Mouse (Mus musculus): ENCODE results near the gene Pde7b. TPM values are rescaled to one million over a fixed set of nuclear protein-coding genes. Genes with fewer than 3 reads are reported as not detected.

Pde7b gene
- polyA plus RNA-seq, 1 experiment from 2014 or later = 2.3 TPM

DNA sequence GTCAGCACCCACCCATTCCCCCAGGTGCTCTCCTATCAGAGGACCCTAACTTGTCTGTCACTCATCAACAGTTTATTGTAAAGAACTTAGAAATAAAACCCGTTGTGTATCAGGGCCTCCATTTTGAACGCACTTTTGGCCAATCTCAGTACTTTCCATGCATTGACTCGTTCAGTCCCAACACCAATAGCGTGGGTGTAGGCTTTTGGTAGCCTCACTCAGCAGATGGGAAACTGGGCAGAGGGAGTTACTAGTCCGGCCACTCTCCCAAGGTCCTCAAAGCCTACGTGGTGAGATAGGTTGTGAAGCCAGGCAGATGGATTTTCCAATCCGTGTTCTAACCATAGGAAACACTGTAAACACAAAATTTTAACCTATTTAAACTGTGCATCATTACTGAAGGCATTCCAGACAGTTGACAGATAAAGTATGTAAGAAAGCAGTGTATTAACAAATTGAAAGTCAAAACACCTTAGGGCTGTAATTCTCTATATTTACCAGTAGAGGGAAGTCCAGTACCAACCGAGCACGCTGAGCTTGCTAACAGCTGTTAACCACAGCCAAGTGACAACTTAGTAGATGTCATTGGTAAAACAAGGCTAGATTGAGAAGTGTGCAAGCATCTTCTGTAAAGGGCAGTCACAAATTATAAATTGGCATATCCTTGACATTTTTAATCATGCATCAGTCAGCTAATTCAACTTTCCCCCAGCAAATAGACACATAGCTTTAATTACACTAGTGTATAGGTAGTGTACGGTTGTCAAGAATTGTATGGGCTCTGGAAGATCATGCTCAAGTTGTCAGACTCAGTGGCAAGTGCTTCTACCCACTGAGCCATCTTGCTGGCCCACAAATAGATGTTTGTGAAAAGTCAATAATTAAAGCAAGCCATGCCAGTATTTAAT lies 363.1 kb downstream of the Pde7b start:
- H3K4me3 ChIP-seq (ENCODE audit: low read depth, low read length) = no peak overlapping the region
- no peak overlapping the region for H3K4me2 ChIP-seq (replicated peaks; ENCODE audit: low read depth)
- DNase-seq (ENCODE audit: low spot score) = no peak
- no peaks in the 10 kb centered on the region for H3K9me3 ChIP-seq (ENCODE audit: control insufficient read depth, low read length)
- H3K27me3 ChIP-seq (ENCODE audit: control insufficient read depth, insufficient read depth, low read length) = no peaks in the 10 kb centered on the region
- no peaks in the 10 kb centered on the region for H3K36me3 ChIP-seq (ENCODE audit: control insufficient read depth, insufficient read depth, low read length)
- TF ChIP-seq EP300 (optimal IDR thresholded peaks at IDR 0.05) = no peak
- TF ChIP-seq CTCF (IDR thresholded peaks at IDR 0.05; ENCODE audit: low read depth) = peak; percentile 92
- WGBS = 60% methylated on average over 10 of the region's 10 CpGs
- H3K4me1 ChIP-seq (replicated peaks; ENCODE audit: control insufficient read depth, insufficient read depth) = no peaks in the 10 kb centered on the region
- no peak overlapping the region for H3K9ac ChIP-seq (ENCODE audit: low read length)
- H3K27ac ChIP-seq (replicated peaks) = no peak overlapping the region
- ATAC-seq (ENCODE audit: low FRiP score, low TSS enrichment) = peak; percentile 40; the same call in 1 of the 2 replicates

- WGBS = 90% methylated on average over 2 of the region's 2 CpGs
- Histone ChIP-seq H3K9me3 (ENCODE audit: control insufficient read depth, low read length) (no peaks in the 10 kb centered on the region), H3K4me3 (ENCODE audit: low read depth, low read length) (no peak overlapping the region), H3K36me3 (ENCODE audit: control insufficient read depth, insufficient read depth, low read length) (peaks cover 10% of the 10 kb centered on the region), H3K27ac (replicated peaks) (no peak overlapping the region), H3K9ac (ENCODE audit: low read length) (no peak overlapping the region), H3K4me1 (replicated peaks; ENCODE audit: control insufficient read depth, insufficient read depth) (no peaks in the 10 kb centered on the region), H3K27me3 (ENCODE audit: control insufficient read depth, insufficient read depth, low read length) (no peaks in the 10 kb centered on the region), H3K4me2 (replicated peaks; ENCODE audit: low read depth) (no peak overlapping the region)
- no peak for DNase-seq (ENCODE audit: low spot score)
- ATAC-seq (ENCODE audit: low FRiP score, low TSS enrichment) = no peak
- TF ChIP-seq CTCF (IDR thresholded peaks at IDR 0.05; ENCODE audit: low read depth) (no peak), EP300 (optimal IDR thresholded peaks at IDR 0.05) (no peak)
Measured at GRCm38 (mm10) chr10:20348894-20349293, 376.0 kb downstream of the Pde7b start.

Other genes starting within 250 kb of the Pde7b start
- gene Ahi1, start 227.5 kb upstream of the Pde7b start, polyA plus RNA-seq (2015; fragmentation: Nextera tagmentation; extraction: Ambion mirVana) = 4.2 and 4.5 TPM in 2 replicates